ENCODE assay signal across 10 mouse cellular contexts in genomic region chr4:56937136-56937535, GRCm38 (mm10). TPM values are rescaled to one million over a fixed set of nuclear protein-coding genes. Genes with fewer than 3 reads are reported as not detected.
A peak's percentile ranks its signal among the peaks of the same experiment; 100 is the strongest.
DNase-seq lines count a peak whose midpoint lies in the region; ATAC-seq lines count a peak whose summit lies in the region.
"Had no signal": no experiment of that assay in that cellular context is flagged by ENCODE, and none has a peak within 500 bp of the region (broad histone marks: within the 10 kb centered on the region; RNA-seq: fewer than 3 reads in every experiment).

No protein-coding gene starts in this region.

- peak; percentile 51 for DNase-seq in kidney, adult 11 months
- DNase-seq in adrenal gland, postnatal 14 days = peak; percentile 62
- DNase-seq in right cerebral cortex, postnatal 36 days (ENCODE audit: low spot score in 2 of 2) = no peak
- no peak for DNase-seq in layer of hippocampus, postnatal 36 days

- H3K36me3 ChIP-seq in kidney, embryonic 14.5 days (ENCODE audit: control insufficient read depth, insufficient read depth, low read length) = peaks cover 35% of the 10 kb centered on the region
- H3K36me3 ChIP-seq in intestine, embryonic 15.5 days = no peaks in the 10 kb centered on the region; the same call in 1 of the 2 replicates
- H3K36me3 ChIP-seq in macrophage (ENCODE audit: inconsistent target) = no peaks in the 10 kb centered on the region

- no peak overlapping the region for H3K9ac ChIP-seq in kidney, embryonic 14.5 days (ENCODE audit: low read depth, low read length)
- H3K9ac ChIP-seq in intestine, embryonic 15.5 days = no peak overlapping the region
- H3K9ac ChIP-seq: neural tube, embryonic 13.5 days had no signal

- ATAC-seq in kidney, embryonic 14.5 days (ENCODE audit: low FRiP score, low TSS enrichment) = no peak
- ATAC-seq in intestine, embryonic 15.5 days = peak; percentile 48; the same call in 1 of the 2 replicates

- no peak overlapping the region for H3K4me2 ChIP-seq in kidney, embryonic 14.5 days (replicated peaks; ENCODE audit: low read depth, low read length)
- no peak overlapping the region for H3K4me2 ChIP-seq in intestine, embryonic 15.5 days (replicated peaks)
- H3K4me2 ChIP-seq: neural tube, embryonic 13.5 days had no signal

- peaks cover 46% of the 10 kb centered on the region for H3K79me2 ChIP-seq in macrophage (ENCODE audit: inconsistent target)

- no peaks in the 10 kb centered on the region for H3K9me3 ChIP-seq in kidney, embryonic 14.5 days (ENCODE audit: control insufficient read depth, low read length)
- no peaks in the 10 kb centered on the region for H3K9me3 ChIP-seq in intestine, embryonic 15.5 days
- H3K9me3 ChIP-seq: neural tube, embryonic 13.5 days had no signal

- H3K4me1 ChIP-seq in kidney, embryonic 14.5 days (ENCODE audit: control insufficient read depth, insufficient read depth, low read length) = no peaks in the 10 kb centered on the region
- peaks cover 12% of the 10 kb centered on the region; the same call in 1 of the 2 replicates for H3K4me1 ChIP-seq in intestine, embryonic 15.5 days (replicated peaks)
- H3K4me1 ChIP-seq: neural tube, embryonic 13.5 days had no signal

- H3K27ac ChIP-seq in kidney, embryonic 14.5 days (ENCODE audit: low read depth, low read length) = no peak overlapping the region
- H3K27ac ChIP-seq in intestine, embryonic 15.5 days = no peak overlapping the region
- peak overlapping the region; percentile 22; the same call in 1 of the 2 replicates for H3K27ac ChIP-seq in macrophage
- H3K27ac ChIP-seq: neural tube, embryonic 13.5 days had no signal

- H3K4me3 ChIP-seq in kidney, embryonic 14.5 days (ENCODE audit: low read length) = no peak overlapping the region
- no peak overlapping the region for H3K4me3 ChIP-seq in intestine, embryonic 15.5 days (replicated peaks)
- no peak overlapping the region for H3K4me3 ChIP-seq in macrophage (ENCODE audit: inconsistent target)
- H3K4me3 ChIP-seq: neural tube, embryonic 13.5 days had no signal

- 48% methylated on average over 6 of the region's 6 CpGs for WGBS in kidney, embryonic 14.5 days
- 40% methylated on average over 6 of the region's 6 CpGs for WGBS in intestine, embryonic 15.5 days
- WGBS in macrophage (ENCODE audit: missing documents) = 26% methylated on average over 5 of the region's 6 CpGs

- no peaks in the 10 kb centered on the region for H3K27me3 ChIP-seq in kidney, embryonic 14.5 days (ENCODE audit: control insufficient read depth, insufficient read depth, low read length)
- no peaks in the 10 kb centered on the region for H3K27me3 ChIP-seq in intestine, embryonic 15.5 days (replicated peaks)
- H3K27me3 ChIP-seq: neural tube, embryonic 13.5 days had no signal

RNA-seq across cellular contexts. Expression of gene Tmem245, which starts 10.1 kb away (rescaled TPM):
- polyA plus RNA-seq in kidney, embryonic 14.5 days (2014; fragmentation: Nextera tagmentation; extraction: Ambion mirVana) = 8.7 and 14.3 TPM in 2 replicates
- 36.5 and 37.0 TPM in 2 replicates for total RNA-seq in adrenal gland, postnatal 14 days (2021)
- 9.9 and 11.0 TPM in 2 replicates for polyA plus RNA-seq in intestine, embryonic 15.5 days (2015; fragmentation: Nextera tagmentation; extraction: Ambion mirVana)
- total RNA-seq in macrophage (2018; cell fraction: chromatin; rRNA removed) = 10 to 100 TPM; 14.3 to 76.8 (median 41.9) TPM
- total RNA-seq in macrophage (2018; cell fraction: cytosol; rRNA removed) = 10 to 100 TPM in 25 of 26 experiments, 1 to 10 TPM in 1; 9.8 to 27.3 (median 16.5) TPM
- total RNA-seq in macrophage (2018; cell fraction: nucleus; rRNA removed) = 10 to 100 TPM; 14.3 to 63.3 (median 28.7) TPM
- polyA plus RNA-seq in macrophage (2018) = 6.2 to 12.1 TPM (median 8.7 TPM) in 3 replicates
- 10 to 100 TPM; 34.2 to 34.8 TPM for total RNA-seq in layer of hippocampus, postnatal 36 days (2021)

RNA-seq across cellular contexts. Expression of gene Frrs1l, which starts 53.1 kb away (rescaled TPM):
- 0.16 and 0.58 TPM in 2 replicates for polyA plus RNA-seq in kidney, embryonic 14.5 days (2014; fragmentation: Nextera tagmentation; extraction: Ambion mirVana)
- total RNA-seq in adrenal gland, postnatal 14 days (2021) = 0.41 and 0.71 TPM in 2 replicates
- 0.78 and 0.92 TPM in 2 replicates for polyA plus RNA-seq in intestine, embryonic 15.5 days (2015; fragmentation: Nextera tagmentation; extraction: Ambion mirVana)
- total RNA-seq in macrophage (2018; cell fraction: chromatin; rRNA removed) = not detected
- not detected for total RNA-seq in macrophage (2018; cell fraction: cytosol; rRNA removed)
- total RNA-seq in macrophage (2018; cell fraction: nucleus; rRNA removed) = not detected
- polyA plus RNA-seq in macrophage (2018) = not detected in 3 replicates
- total RNA-seq in layer of hippocampus, postnatal 36 days (2021) = 100 to 1,000 TPM; 227 TPM
- total RNA-seq: megakaryocyte-erythroid progenitor cell, adult 5-6 weeks had no signal
- polyA plus RNA-seq: thymus, postnatal 0 days had no signal

Comparison
In these comparisons a context has a peak if more than half of its experiments do, and no peak if none do; other contexts are left out.
1. DNase-seq: peak in kidney, adult 11 months (single experiment) and adrenal gland, postnatal 14 days (single experiment); none in right cerebral cortex, postnatal 36 days (0 of 2) and layer of hippocampus, postnatal 36 days (0 of 2).